Mouse (Mus musculus): ENCODE results near the gene Fbxo2.
"Not testable (repeated sequence)": the region's sequence is repeated elsewhere in the genome, so short reads cannot be mapped to it uniquely, and the experiment has no call there.

Gene Fbxo2

GRCm38 (mm10) chr4:148160436-148161390 lies at the start of gene Fbxo2, which contains the start of gene Fbxo44:
TSS of gene Fbxo2 (plus strand) at chr4:148160621.
TSS of gene Fbxo44 (minus strand) at chr4:148160482.
- peak; percentile 70 to 72 for DNase-seq

- DNase-seq = no peak
Measured at GRCm38 (mm10) chr4:148112519-148112918, 47.9 kb upstream of the Fbxo2 start.

- peak; percentile 95 to 96 for DNase-seq
Measured at GRCm38 (mm10) chr4:148114758-148115391, 45.5 kb upstream of the Fbxo2 start.

GRCm38 (mm10) chr4:148115467-148115866 lies 45.0 kb upstream of the Fbxo2 start:
- peak; percentile 55 to 67 for DNase-seq

GRCm38 (mm10) chr4:148116657-148117056 lies 43.8 kb upstream of the Fbxo2 start:
- peak; percentile 42 to 58 for DNase-seq

GRCm38 (mm10) chr4:148117392-148117791 lies 43.0 kb upstream of the Fbxo2 start:
- no peak for DNase-seq

GRCm38 (mm10) chr4:148119578-148119977 lies 40.8 kb upstream of the Fbxo2 start:
- not testable (repeated sequence) for DNase-seq

- DNase-seq = peak; percentile 70 to 80
Measured at GRCm38 (mm10) chr4:148120555-148120954, 39.9 kb upstream of the Fbxo2 start.

- peak; percentile 99 for DNase-seq
Measured at GRCm38 (mm10) chr4:148121362-148121761, 39.1 kb upstream of the Fbxo2 start.

- peak; percentile 86 to 94 for DNase-seq
Measured at GRCm38 (mm10) chr4:148121982-148122693, 38.3 kb upstream of the Fbxo2 start.

GRCm38 (mm10) chr4:148122694-148123066 lies 37.7 kb upstream of the Fbxo2 start:
- peak in 1 of 2 experiments; percentile 49 for DNase-seq

GRCm38 (mm10) chr4:148128241-148128640 lies 32.2 kb upstream of the Fbxo2 start:
- DNase-seq = peak; percentile 59 to 63

- no peak for DNase-seq
Measured at GRCm38 (mm10) chr4:148128672-148129071, 31.7 kb upstream of the Fbxo2 start.

GRCm38 (mm10) chr4:148130133-148130532 lies 30.3 kb upstream of the Fbxo2 start, which contains the start of gene Mad2l2:
TSS of gene Mad2l2 (plus strand) at chr4:148130384.
- DNase-seq = no peak

- peak; percentile 88 to 94 for DNase-seq
Measured at GRCm38 (mm10) chr4:148130561-148131413, 29.6 kb upstream of the Fbxo2 start, which contains the start of gene Draxin. TSS of gene Draxin (minus strand) at chr4:148130698.

- DNase-seq = peak; percentile 70 to 74
Measured at GRCm38 (mm10) chr4:148131497-148132081, 28.8 kb upstream of the Fbxo2 start.

- no peak for DNase-seq
Measured at GRCm38 (mm10) chr4:148134988-148135387, 25.4 kb upstream of the Fbxo2 start.

- DNase-seq = peak; percentile 62 to 69
Measured at GRCm38 (mm10) chr4:148137503-148137902, 22.9 kb upstream of the Fbxo2 start.

GRCm38 (mm10) chr4:148139767-148140097 lies 20.7 kb upstream of the Fbxo2 start:
- DNase-seq = no peak

GRCm38 (mm10) chr4:148140098-148141011 lies 20.1 kb upstream of the Fbxo2 start:
- DNase-seq = peak; percentile 97 to 98
